Mouse (Mus musculus) R1 (cell line): Measurements from ENCODE around the gene Kmt2b.

ENCODE experiments used
- DNase-seq: peaks from one replicate; pipeline ENCODE4 v3.0.0-alpha.2; 2018; ENCODE audit warnings: low read depth, low spot score

Gene Kmt2b

GRCm38 (mm10) chr7:30600651-30601050, 12.1 kb upstream of the Kmt2b start:
- DNase-seq, result no peak

GRCm38 (mm10) chr7:30599933-30600353, 11.4 kb upstream of the Kmt2b start:
- peak; percentile 98 for DNase-seq

DNA sequence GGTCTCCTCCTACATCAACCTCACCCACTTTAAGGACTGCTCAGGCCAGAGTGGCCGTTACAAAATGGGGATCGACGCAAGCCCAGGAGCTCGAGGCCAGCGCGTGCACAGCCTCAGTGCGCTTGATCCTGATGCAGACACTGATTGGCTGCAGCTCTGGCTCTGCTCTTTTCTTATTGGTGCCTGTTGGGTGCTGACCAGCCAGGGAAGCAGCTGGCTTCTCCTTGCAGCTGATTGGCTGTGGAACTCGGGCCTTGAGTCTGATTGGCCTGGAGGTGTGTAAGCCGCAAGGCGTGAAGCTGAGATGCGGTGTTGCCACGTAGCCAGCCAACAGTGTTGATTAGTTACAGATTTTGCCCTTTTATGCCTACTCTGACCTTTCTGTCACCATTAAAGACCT, 10.3 kb upstream of the Kmt2b start, which contains the start of gene Zbtb32:
Zbtb32 (minus strand) TSS at position 124 of the 400 bp plus-strand sequence.
- peak; percentile 89 for DNase-seq

- no peak for DNase-seq
Measured at GRCm38 (mm10) chr7:30596811-30597210, 8.3 kb upstream of the Kmt2b start.

- no peak for DNase-seq
Measured at GRCm38 (mm10) chr7:30596093-30596492, 7.6 kb upstream of the Kmt2b start.

DNA sequence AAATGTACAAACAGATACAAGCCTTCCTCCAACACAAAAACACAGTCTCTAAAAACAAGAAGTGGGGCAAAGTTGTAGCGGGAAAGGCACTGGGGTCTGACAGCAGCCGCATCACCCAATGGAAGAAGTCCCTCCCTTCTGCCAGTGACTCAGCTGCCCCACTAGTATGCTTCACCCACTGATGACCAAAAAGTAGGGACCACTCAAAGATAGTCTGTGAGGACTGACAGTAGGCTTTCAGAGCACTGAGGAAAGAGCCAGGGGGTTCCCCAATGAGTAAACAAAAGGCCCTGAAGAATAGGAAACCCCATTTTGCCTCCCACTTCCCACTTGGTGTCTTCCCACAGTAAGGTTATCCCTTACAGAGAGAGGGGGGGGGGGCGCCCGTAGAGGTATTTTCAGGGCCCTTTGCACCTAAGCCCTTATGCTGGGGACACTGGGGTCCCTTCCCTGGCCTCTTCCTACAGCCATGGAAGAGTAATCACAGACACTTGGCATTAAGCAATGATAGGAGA, 6.0 kb upstream of the Kmt2b start:
- DNase-seq, result no peak

DNA sequence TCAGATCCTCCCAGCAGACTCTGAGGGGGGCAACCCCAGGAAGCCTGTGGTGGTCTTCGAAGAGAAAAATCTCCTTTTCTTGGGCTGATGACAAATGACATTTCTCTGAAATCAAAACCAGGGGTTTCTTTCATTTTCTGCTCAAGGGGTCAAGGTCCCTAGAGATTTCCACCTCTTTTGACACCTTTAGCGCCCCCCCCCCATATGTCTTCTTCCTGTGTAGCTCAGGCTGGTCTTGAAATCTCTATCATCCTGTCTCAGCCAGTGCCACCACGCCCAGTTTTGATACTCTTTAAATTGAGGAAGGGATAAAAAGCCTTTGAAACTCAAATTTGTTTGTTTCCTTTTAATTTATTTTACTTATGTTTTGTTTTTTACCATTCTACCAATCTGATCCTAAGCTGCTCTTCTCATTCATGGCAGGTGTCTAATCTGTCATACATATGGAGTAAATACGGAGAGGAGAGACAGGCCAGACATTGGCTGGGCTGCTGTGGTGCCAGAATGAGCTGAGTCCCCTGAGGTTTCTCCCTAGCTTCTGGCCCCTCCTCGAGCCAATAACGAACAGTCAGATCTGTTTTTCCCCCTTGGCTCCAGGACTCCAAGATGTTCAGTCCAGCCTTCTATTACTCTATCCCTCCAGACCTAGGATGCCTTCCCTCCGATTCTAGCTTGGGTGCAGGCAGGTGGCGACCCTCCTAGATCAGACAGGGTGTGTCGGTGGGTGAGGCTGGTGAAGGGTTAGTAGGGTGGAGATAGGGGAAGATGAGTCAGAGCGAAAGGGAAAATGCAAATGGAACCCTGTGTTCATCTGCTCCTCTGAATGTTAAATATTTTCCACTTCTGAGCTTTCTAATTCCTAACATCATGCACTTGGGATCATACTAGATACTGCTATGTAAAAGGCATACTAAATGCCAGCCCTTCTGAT, 5.3 kb upstream of the Kmt2b start:
- DNase-seq, result no peak

DNA sequence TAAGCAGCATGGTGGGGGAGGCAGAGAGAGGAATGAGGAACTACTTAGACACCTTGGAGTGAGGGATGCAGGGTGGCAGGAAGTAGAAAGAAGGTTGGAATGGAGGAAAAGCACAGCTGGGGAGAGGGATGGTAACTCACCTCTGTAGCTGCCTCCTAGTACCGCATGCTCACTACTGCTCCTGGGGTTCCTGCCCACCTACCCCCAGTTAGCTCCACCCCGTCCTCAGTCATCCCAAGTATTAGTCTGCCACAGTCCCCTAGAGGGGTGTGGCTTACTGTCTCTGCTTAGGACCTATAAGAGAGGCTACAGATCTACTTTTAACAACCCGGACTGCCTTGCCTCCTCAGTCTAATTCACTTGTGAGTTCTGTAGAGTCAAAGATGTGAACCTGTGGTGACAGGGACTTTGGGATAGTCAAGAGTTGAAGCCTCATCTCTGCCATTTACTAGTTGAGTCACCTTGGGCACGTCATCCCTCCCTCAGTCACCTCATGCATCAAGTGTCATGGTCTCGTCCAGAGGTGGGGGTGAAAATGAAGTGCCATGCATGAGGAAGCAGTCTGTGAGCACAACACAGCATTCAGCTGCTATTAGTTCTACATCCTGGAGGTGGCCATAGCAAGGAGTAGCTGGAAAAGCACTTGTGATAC, 4.4 kb upstream of the Kmt2b start:
- DNase-seq, result peak; percentile 71

GRCm38 (mm10) chr7:30591605-30591951, 3.1 kb upstream of the Kmt2b start:
- no peak for DNase-seq

DNA sequence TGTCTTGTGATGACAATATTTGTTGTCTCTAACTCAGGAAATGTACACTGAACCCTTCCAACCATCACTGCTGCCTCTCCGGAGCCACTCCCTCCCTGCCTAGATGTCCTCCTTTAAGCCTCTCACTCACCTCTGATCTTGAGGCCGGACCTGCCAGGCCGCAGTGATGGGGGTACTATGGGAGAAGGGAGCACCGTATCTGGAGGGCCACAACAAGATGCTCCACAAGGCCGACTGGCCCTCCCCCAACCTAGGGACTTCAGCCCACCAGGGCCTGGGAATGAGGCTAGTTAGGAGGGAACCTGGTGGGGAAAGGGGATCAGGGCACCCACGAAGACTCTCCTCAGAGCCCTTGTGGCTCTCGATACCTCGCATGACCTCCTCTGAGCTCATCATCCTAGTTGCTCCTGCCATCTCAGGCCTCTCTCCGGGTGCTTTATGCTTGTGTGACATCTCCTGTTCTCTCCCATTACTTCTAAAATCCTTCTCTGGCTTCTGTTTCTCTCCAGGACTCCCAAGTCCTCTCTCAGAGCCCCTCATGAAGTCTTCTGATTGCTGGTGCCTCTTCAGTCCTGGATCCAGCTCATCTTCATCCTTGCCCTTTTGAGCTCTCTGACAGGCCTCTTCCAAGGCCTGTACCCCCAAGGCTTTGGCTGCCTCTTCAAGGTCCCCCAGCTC, 2.5 kb upstream of the Kmt2b start:
- no peak for DNase-seq

GRCm38 (mm10) chr7:30589435-30590301, 1.1 kb upstream of the Kmt2b start:
- peak; percentile 90 for DNase-seq

DNA sequence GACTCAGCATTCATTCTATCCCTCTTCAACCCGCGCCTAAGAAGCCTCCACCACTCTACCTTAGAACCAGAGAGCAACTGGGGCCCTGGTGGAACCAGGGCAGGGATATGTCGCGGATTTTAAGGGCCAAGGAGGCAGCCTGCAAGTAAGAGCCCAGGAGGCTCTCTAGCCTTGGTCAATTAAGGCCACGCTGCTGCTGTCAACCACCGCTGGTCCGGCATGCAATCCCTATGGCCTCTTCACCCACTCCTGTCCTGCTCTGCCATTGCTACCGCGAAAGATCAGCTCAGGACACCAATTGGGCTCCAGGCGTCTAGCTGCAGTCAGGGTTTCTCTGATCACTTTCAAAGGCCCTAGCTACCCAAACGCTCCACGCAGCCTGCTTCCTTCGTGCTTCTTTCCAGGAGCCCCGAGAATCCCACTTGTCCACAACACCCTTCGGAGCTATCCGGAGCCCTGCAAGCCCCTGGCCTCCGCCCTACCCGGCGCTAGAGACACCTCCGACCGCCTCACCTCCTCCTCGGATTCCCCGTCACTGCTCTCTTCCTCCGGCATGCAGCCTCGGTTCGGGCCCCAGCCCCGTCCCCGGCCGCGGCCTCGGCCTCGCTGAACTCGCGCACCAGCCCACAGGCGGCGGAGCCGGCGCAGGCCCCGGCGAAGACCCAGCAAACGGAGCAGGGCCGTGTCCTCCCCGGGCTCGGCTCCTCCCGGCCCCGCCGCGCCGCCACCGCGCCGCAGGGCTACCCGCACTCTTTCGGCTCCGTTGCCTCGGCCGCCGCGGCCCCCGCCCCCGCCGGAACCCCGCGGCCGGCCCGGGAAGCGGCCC, 471 bp downstream of the Kmt2b start:
- peak; percentile 42 for DNase-seq

DNA sequence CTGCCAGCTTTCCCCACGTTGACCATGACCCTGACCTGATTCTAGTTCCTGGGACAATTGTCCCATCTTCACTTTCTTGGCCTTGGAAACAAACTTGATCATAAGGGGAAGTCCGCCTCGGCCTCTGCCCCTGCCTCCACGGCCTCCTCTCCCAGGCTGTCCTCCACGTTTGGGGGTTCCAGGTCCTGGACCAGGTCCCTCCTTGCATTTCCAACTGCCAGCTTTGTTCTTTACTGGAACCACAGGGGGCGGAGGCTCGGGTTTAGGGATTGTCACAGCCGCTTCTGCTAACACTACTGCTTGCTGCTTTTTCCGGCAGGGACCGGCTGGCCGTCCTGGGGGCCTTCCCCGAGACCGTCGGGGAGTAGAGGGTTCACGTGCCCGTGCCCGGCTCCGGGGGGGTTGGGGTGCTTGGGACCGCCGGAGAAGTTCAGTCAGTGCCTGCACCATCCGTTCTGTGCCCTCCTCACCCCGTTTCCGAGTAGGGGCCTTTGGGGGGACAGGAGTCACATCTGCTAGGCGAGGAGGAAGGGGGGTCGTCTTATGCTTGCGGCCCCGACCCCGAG, 2.0 kb downstream of the Kmt2b start:
- no peak for DNase-seq

- DNase-seq, result no peak
Measured at GRCm38 (mm10) chr7:30585170-30585569, 3.4 kb downstream of the Kmt2b start.

- DNase-seq, result no peak
Measured at GRCm38 (mm10) chr7:30584339-30584738, 4.2 kb downstream of the Kmt2b start.

DNA sequence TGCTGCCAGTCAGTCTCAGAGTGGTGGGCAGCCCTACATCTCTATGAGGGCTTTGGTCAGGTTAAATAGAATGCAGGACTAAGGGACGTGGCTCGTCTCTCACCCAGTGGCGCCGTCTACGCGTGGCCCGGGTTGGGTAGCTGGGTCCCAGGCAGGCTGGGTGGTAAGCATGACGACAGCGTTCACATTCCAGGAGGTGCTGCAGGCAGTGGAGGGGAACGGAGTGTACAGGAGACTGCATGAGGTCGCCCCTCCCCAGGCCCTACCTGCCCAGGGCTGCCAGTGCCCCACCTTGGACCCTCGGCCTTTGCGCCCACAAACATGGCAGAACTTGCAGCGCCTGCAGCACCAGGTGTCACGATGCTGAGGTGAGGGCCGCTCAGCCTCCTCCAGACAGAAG, 7.0 kb downstream of the Kmt2b start:
- no peak for DNase-seq

GRCm38 (mm10) chr7:30579950-30580349, 8.6 kb downstream of the Kmt2b start:
- DNase-seq, result no peak

- no peak for DNase-seq
Measured at GRCm38 (mm10) chr7:30572969-30573368, 15.6 kb downstream of the Kmt2b start.

DNA sequence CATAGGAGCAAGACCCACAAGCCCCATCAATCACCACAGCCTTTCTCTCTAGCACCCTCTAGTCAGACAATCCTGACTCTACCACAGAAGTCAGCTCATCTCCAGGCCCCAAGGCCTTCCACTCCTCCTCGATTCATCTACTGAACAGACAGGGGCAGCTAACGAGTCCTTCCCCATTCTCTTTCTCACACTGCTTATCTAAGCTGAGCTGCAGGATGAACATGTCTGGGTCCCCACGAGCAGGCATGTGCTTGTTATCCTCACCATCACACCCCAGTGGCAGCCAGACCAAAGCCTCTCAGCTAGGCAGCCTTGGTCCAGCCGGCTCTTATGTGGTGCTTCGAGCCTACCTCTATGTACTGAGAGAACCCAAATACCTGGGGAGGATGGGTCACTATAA, 16.1 kb downstream of the Kmt2b start:
- no peak for DNase-seq

- no peak for DNase-seq
Measured at GRCm38 (mm10) chr7:30567555-30567954, 21.0 kb downstream of the Kmt2b start.
